Mouse (Mus musculus) spleen, adult 2 months (tissue): ENCODE results near the gene Tor1a.

Source experiments
- CTCF ChIP-seq: fragments of 200-500 bp; IDR thresholded peaks from 2 replicates; pipeline ENCODE4 v1.5.1; 2011; ENCODE audit warnings: mild to moderate bottlenecking, inconsistent platforms; ENCODE audit not compliant: insufficient read depth, insufficient read length, insufficient replicate concordance; ENCODE audit errors: extremely low read depth
- POLR2A ChIP-seq: fragments of 200-500 bp; IDR thresholded peaks from 2 replicates; pipeline ENCODE4 v1.6.1; 2011; ENCODE audit warnings: low read depth, low read length, inconsistent platforms

- no peak for TF ChIP-seq POLR2A
- no peak for TF ChIP-seq CTCF
These were observed 30.0 kb downstream of the Tor1a start for GRCm38 (mm10) chr2:30937731-30938130.
